In the genomic region with DNA sequence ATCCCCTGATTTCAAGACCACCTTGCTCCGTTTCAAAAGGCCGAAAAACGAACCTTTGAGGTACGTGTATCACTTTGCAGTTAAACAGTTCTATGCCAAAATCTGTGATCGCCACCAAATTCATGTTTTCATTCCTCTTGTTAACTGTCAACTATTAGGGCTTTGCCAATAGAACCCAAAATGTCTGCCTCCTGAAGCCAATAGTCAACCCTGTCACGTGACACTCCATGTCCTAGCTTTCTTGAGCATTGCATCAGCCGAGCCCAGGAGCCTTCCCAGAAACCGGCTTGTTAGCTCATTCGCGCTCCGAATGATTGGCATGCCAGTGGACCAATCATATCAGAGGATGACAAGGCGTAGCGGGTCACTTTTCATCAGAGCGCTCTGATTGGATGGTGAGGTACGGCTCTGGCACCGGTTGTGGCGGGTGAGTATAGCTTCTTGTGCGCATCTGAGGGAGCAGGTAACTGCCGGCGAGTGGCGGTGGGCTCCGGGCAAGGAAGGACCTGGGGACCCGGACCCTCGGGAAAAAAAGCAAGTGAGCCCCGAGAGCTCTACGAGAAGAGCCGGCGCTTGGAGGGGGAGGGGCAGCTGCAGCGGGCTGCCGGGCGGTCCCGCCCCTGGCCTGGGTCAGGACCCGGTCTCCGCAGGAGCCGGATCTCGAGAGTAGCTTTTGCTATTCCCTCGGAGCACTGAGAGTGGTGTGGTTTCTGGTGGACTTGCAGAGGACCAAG, we compare ENCODE assay signal across 7 mouse cellular contexts. TPM values are rescaled to one million over a fixed set of nuclear protein-coding genes. Genes with fewer than 3 reads are reported as not detected.
DNase-seq lines count a peak whose midpoint lies in the region; ATAC-seq and TF ChIP-seq lines count a peak whose summit lies in the region.

No protein-coding gene starts in this region.

- intact Hi-C loops in left cerebral cortex, postnatal 4 days (cut with DNase I) = no loop called here

- peaks cover 36% of the 10 kb centered on the region for H3K36me3 ChIP-seq in embryonic facial prominence, embryonic 10.5 days (replicated peaks)
- H3K36me3 ChIP-seq in intestine, postnatal 0 days (ENCODE audit: control insufficient read depth, insufficient read depth) = peaks cover 15% of the 10 kb centered on the region
- H3K36me3 ChIP-seq in midbrain, embryonic 12.5 days = peaks cover 19% of the 10 kb centered on the region
- peaks cover 12% of the 10 kb centered on the region for H3K36me3 ChIP-seq in small intestine, adult 2 months (ENCODE audit: control insufficient read depth, insufficient read depth, low read length)

- H3K27ac ChIP-seq in embryonic facial prominence, embryonic 10.5 days (replicated peaks) = peak overlapping the region; percentile 94
- peak overlapping the region; percentile 74 for H3K27ac ChIP-seq in intestine, postnatal 0 days (ENCODE audit: low read depth, low read length)
- H3K27ac ChIP-seq in midbrain, embryonic 12.5 days (replicated peaks) = peak overlapping the region; percentile 84
- peak overlapping the region; percentile 62 for H3K27ac ChIP-seq in small intestine, adult 2 months (ENCODE audit: insufficient read depth, low read depth, low read length)

- peak overlapping the region; percentile 79 for H3K4me3 ChIP-seq in embryonic facial prominence, embryonic 10.5 days
- H3K4me3 ChIP-seq in intestine, postnatal 0 days (ENCODE audit: low read depth, low read length) = peak overlapping the region; percentile 77
- H3K4me3 ChIP-seq in midbrain, embryonic 12.5 days = peak overlapping the region; percentile 77
- H3K4me3 ChIP-seq in small intestine, adult 2 months (ENCODE audit: low read depth, low read length) = peak overlapping the region; percentile 87

- peak; percentile 99 for ATAC-seq in intestine, postnatal 0 days
- peak; percentile 99 for ATAC-seq in midbrain, embryonic 12.5 days (ENCODE audit: low FRiP score, low read depth)

- peak overlapping the region; percentile 66 for H3K9ac ChIP-seq in intestine, postnatal 0 days (ENCODE audit: low read depth, low read length)
- peak overlapping the region; percentile 76 for H3K9ac ChIP-seq in midbrain, embryonic 12.5 days (replicated peaks)

- H3K4me1 ChIP-seq in embryonic facial prominence, embryonic 10.5 days = peaks cover 18% of the 10 kb centered on the region
- no peaks in the 10 kb centered on the region for H3K4me1 ChIP-seq in intestine, postnatal 0 days (replicated peaks; ENCODE audit: control insufficient read depth, insufficient read depth, low read length)
- peaks cover 21% of the 10 kb centered on the region for H3K4me1 ChIP-seq in midbrain, embryonic 12.5 days
- H3K4me1 ChIP-seq in small intestine, adult 2 months (ENCODE audit: control insufficient read depth, insufficient read depth, insufficient read length, low read length) = peaks cover 2% of the 10 kb centered on the region

- 5% methylated on average over 37 of the region's 37 CpGs for WGBS in embryonic facial prominence, embryonic 10.5 days
- 6% methylated on average over 37 of the region's 37 CpGs for WGBS in intestine, postnatal 0 days
- WGBS in midbrain, embryonic 12.5 days = 5% methylated on average over 37 of the region's 37 CpGs
- WGBS in small intestine, adult 2 months = 8% methylated on average over 37 of the region's 37 CpGs

- TF ChIP-seq POLR2A in small intestine, adult 2 months (IDR thresholded peaks at IDR 0.05; ENCODE audit: low read depth, low read length) = peak; percentile 53

- peaks cover 14% of the 10 kb centered on the region for H3K27me3 ChIP-seq in embryonic facial prominence, embryonic 10.5 days (replicated peaks; ENCODE audit: low read depth, poor library complexity, severe bottlenecking)
- H3K27me3 ChIP-seq in intestine, postnatal 0 days (replicated peaks; ENCODE audit: control insufficient read depth, insufficient read depth, low read length) = no peaks in the 10 kb centered on the region
- H3K27me3 ChIP-seq in midbrain, embryonic 12.5 days = peaks cover 19% of the 10 kb centered on the region; the same call in 1 of the 2 replicates
- H3K27me3 ChIP-seq in small intestine, adult 2 months (ENCODE audit: control insufficient read depth, insufficient read depth, low read length) = no peaks in the 10 kb centered on the region

- DNase-seq in adrenal gland, postnatal 10 days = peak; percentile 96
- peak; percentile 96 for DNase-seq in embryonic facial prominence, embryonic 10.5 days (ENCODE audit: low spot score)
- peak; percentile 99 for DNase-seq in gonadal fat pad, adult 2 months (ENCODE audit: low read depth)
- peak; percentile 99 for DNase-seq in left cerebral cortex, postnatal 4 days

- no peaks in the 10 kb centered on the region for H3K9me3 ChIP-seq in embryonic facial prominence, embryonic 10.5 days
- H3K9me3 ChIP-seq in intestine, postnatal 0 days (ENCODE audit: control insufficient read depth) = no peaks in the 10 kb centered on the region
- H3K9me3 ChIP-seq in midbrain, embryonic 12.5 days = no peaks in the 10 kb centered on the region

- H3K4me2 ChIP-seq in intestine, postnatal 0 days (replicated peaks; ENCODE audit: low read depth) = peak overlapping the region; percentile 75
- peak overlapping the region; percentile 69 for H3K4me2 ChIP-seq in midbrain, embryonic 12.5 days (replicated peaks)

- no peak for TF ChIP-seq CTCF in intestine, postnatal 0 days (IDR thresholded peaks at IDR 0.05; ENCODE audit: low read depth)
- no peak for TF ChIP-seq CTCF in small intestine, adult 2 months (IDR thresholded peaks at IDR 0.05; ENCODE audit: extremely low read depth, insufficient read length, insufficient replicate concordance, low read depth, low read length)

RNA-seq across cellular contexts. Expression of gene Aars, which starts 0.7 kb away (rescaled TPM):
- total RNA-seq in adrenal gland, postnatal 10 days (2021) = 10 to 100 TPM; 70.6 to 78.6 TPM
- polyA plus RNA-seq in embryonic facial prominence, embryonic 10.5 days (2016; fragmentation: Nextera tagmentation; extraction: Ambion mirVana) = 71.3 and 78.1 TPM in 2 replicates
- polyA plus RNA-seq in gonadal fat pad, adult 2 months (2012; rRNA removed) = 40.0 and 43.7 TPM in 2 replicates
- 30.0 and 30.7 TPM in 2 replicates for polyA plus RNA-seq in intestine, postnatal 0 days (2015; fragmentation: Nextera tagmentation; extraction: Ambion mirVana)
- 100 to 1,000 TPM in 1 of 2 experiments, 10 to 100 TPM in 1; 98.4 to 108 TPM for total RNA-seq in left cerebral cortex, postnatal 4 days (2021)
- 81.5 and 82.0 TPM in 2 replicates for polyA plus RNA-seq in midbrain, embryonic 12.5 days (2016; fragmentation: Nextera tagmentation; extraction: Ambion mirVana)
- polyA plus RNA-seq in small intestine, adult 2 months (2012; rRNA removed) = 7.9 and 23.6 TPM in 2 replicates

RNA-seq across cellular contexts. Expression of gene Ddx19b, which starts 2.1 kb away (rescaled TPM):
- total RNA-seq in adrenal gland, postnatal 10 days (2021) = 10 to 100 TPM; 12.6 to 13.0 TPM
- 7.7 and 8.9 TPM in 2 replicates for polyA plus RNA-seq in embryonic facial prominence, embryonic 10.5 days (2016; fragmentation: Nextera tagmentation; extraction: Ambion mirVana)
- 5.8 and 6.5 TPM in 2 replicates for polyA plus RNA-seq in gonadal fat pad, adult 2 months (2012; rRNA removed)
- 3.4 and 4.5 TPM in 2 replicates for polyA plus RNA-seq in intestine, postnatal 0 days (2015; fragmentation: Nextera tagmentation; extraction: Ambion mirVana)
- 10 to 100 TPM; 21.3 to 21.6 TPM for total RNA-seq in left cerebral cortex, postnatal 4 days (2021)
- polyA plus RNA-seq in midbrain, embryonic 12.5 days (2016; fragmentation: Nextera tagmentation; extraction: Ambion mirVana) = 11.1 and 11.3 TPM in 2 replicates
- 1.3 and 1.7 TPM in 2 replicates for polyA plus RNA-seq in small intestine, adult 2 months (2012; rRNA removed)

RNA-seq across cellular contexts. Expression of gene Exosc6, which starts 22.5 kb away (rescaled TPM):
- not detected for total RNA-seq in adrenal gland, postnatal 10 days (2021)
- 20.1 and 23.8 TPM in 2 replicates for polyA plus RNA-seq in embryonic facial prominence, embryonic 10.5 days (2016; fragmentation: Nextera tagmentation; extraction: Ambion mirVana)
- polyA plus RNA-seq in gonadal fat pad, adult 2 months (2012; rRNA removed) = 6.9 TPM in 1 of 2 replicates, not detected in the other
- 7.3 and 8.4 TPM in 2 replicates for polyA plus RNA-seq in intestine, postnatal 0 days (2015; fragmentation: Nextera tagmentation; extraction: Ambion mirVana)
- total RNA-seq in left cerebral cortex, postnatal 4 days (2021) = not detected
- 0.60 TPM in 1 of 2 replicates, not detected in the other for polyA plus RNA-seq in midbrain, embryonic 12.5 days (2016; fragmentation: Nextera tagmentation; extraction: Ambion mirVana)
- 23.6 and 25.8 TPM in 2 replicates for polyA plus RNA-seq in small intestine, adult 2 months (2012; rRNA removed)

RNA-seq across cellular contexts. Expression of gene Ddx19a, which starts 36.0 kb away (rescaled TPM):
- 10 to 100 TPM; 47.6 to 50.1 TPM for total RNA-seq in adrenal gland, postnatal 10 days (2021)
- 23.7 and 26.3 TPM in 2 replicates for polyA plus RNA-seq in embryonic facial prominence, embryonic 10.5 days (2016; fragmentation: Nextera tagmentation; extraction: Ambion mirVana)
- 25.1 and 29.8 TPM in 2 replicates for polyA plus RNA-seq in gonadal fat pad, adult 2 months (2012; rRNA removed)
- 8.0 and 8.9 TPM in 2 replicates for polyA plus RNA-seq in intestine, postnatal 0 days (2015; fragmentation: Nextera tagmentation; extraction: Ambion mirVana)
- total RNA-seq in left cerebral cortex, postnatal 4 days (2021) = 10 to 100 TPM; 43.2 to 44.0 TPM
- polyA plus RNA-seq in midbrain, embryonic 12.5 days (2016; fragmentation: Nextera tagmentation; extraction: Ambion mirVana) = 17.6 and 18.3 TPM in 2 replicates
- 5.3 and 10.4 TPM in 2 replicates for polyA plus RNA-seq in small intestine, adult 2 months (2012; rRNA removed)

RNA-seq across cellular contexts. Expression of gene Clec18a, which starts 58.6 kb away (rescaled TPM):
- total RNA-seq in adrenal gland, postnatal 10 days (2021) = under 1 TPM in 1 of 2 experiments, not detected in 1; 0.15 TPM
- polyA plus RNA-seq in embryonic facial prominence, embryonic 10.5 days (2016; fragmentation: Nextera tagmentation; extraction: Ambion mirVana) = 1.8 and 2.4 TPM in 2 replicates
- polyA plus RNA-seq in gonadal fat pad, adult 2 months (2012; rRNA removed) = 24.1 and 29.4 TPM in 2 replicates
- polyA plus RNA-seq in intestine, postnatal 0 days (2015; fragmentation: Nextera tagmentation; extraction: Ambion mirVana) = not detected in 2 replicates
- total RNA-seq in left cerebral cortex, postnatal 4 days (2021) = under 1 TPM in 1 of 2 experiments, not detected in 1; 0.14 TPM
- 0.56 and 0.63 TPM in 2 replicates for polyA plus RNA-seq in midbrain, embryonic 12.5 days (2016; fragmentation: Nextera tagmentation; extraction: Ambion mirVana)
- polyA plus RNA-seq in small intestine, adult 2 months (2012; rRNA removed) = not detected in 2 replicates

Comparison
In these comparisons a context has a peak if more than half of its experiments do, and no peak if none do; other contexts are left out.
1. Peak in every context shown above with its lines: DNase-seq, ATAC-seq, H3K4me3 ChIP-seq and H3K27ac ChIP-seq.